Comparison of ENCODE assay signal across 8 mouse cellular contexts in the genomic region with DNA sequence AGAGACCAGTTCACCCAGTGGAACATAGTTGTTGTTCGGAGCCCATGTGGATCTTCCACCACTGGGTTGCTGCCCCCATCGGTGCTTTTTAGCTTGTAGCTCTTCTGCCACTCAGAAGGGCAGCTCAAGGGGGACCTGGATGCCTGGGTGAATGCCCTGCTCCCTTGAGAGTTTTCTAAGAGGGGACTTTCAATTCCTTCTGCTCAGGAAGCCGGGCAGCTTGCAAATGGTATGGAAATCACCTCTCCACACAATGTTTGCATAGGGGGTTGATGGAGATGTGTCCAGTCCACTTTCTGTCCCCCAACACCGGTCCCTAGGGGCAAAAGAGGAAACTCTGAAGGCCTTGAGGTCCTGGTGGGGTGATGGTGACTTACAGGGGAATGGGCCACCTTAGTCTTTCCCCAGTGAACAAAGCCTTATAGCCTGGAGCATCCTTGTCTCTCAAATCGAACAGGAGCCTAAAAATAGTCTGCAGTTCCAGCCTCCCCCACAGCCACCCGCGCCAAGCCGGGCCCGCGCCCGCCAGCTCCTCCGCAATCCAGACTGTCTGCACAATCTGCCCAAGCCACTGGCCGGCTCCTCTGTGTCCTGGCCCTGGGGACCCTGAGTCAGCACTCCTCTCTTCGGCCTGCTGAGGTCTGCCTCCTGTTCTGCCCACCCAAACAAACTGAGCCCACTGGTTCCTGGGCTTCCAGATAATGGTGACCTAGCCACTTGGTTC. TPM values are rescaled to one million over a fixed set of nuclear protein-coding genes. Genes with fewer than 3 reads are reported as not detected.
DNase-seq lines count a peak whose midpoint lies in the region; ATAC-seq and TF ChIP-seq lines count a peak whose summit lies in the region.
"Had no signal": no experiment of that assay in that cellular context is flagged by ENCODE, and none has a peak within 500 bp of the region (broad histone marks: within the 10 kb centered on the region; RNA-seq: fewer than 3 reads in every experiment).

No protein-coding gene starts in this region.

- peak overlapping the region; percentile 48; the same call in 1 of the 2 replicates for H3K27ac ChIP-seq in embryonic facial prominence, embryonic 10.5 days (replicated peaks)
- H3K27ac ChIP-seq in layer of hippocampus, adult 2 months = peak overlapping the region; percentile 90
- H3K27ac ChIP-seq: kidney, postnatal 0 days had no signal

- H3K9me3 ChIP-seq in embryonic facial prominence, embryonic 10.5 days = no peaks in the 10 kb centered on the region

- H3K36me3 ChIP-seq in embryonic facial prominence, embryonic 10.5 days (replicated peaks) = no peaks in the 10 kb centered on the region

- no peaks in the 10 kb centered on the region for H3K27me3 ChIP-seq in embryonic facial prominence, embryonic 10.5 days (replicated peaks; ENCODE audit: low read depth, poor library complexity, severe bottlenecking)

- TF ChIP-seq CTCF in layer of hippocampus, adult 2 months (conservative IDR thresholded peaks at IDR 0.05) = peak; percentile 51

- peak; percentile 33 for DNase-seq in thymus, postnatal 14 days
- no peak for DNase-seq in thymus, postnatal 25 days
- no peak for DNase-seq in embryonic facial prominence, embryonic 10.5 days (ENCODE audit: low spot score)
- peak; percentile 50 to 71 for DNase-seq in layer of hippocampus, adult 2 months (ENCODE audit: low spot score in 2 of 2)
- DNase-seq in telencephalon, adult 2 months (ENCODE audit: low read depth, low spot score) = peak; percentile 60
- no peak for DNase-seq in urinary bladder, postnatal 14 days (ENCODE audit: low spot score)

- peaks cover 49% of the 10 kb centered on the region for H3K4me1 ChIP-seq in embryonic facial prominence, embryonic 10.5 days

- ATAC-seq in erythroid progenitor cell, adult 5-6 weeks (replicated peaks; ENCODE audit: low FRiP score, poor library complexity, severe bottlenecking) = no peak

- 74% methylated on average over 14 of the region's 14 CpGs for WGBS in embryonic facial prominence, embryonic 10.5 days

- H3K4me3 ChIP-seq in embryonic facial prominence, embryonic 10.5 days = no peak overlapping the region
- H3K4me3 ChIP-seq in layer of hippocampus, adult 2 months = no peak overlapping the region

RNA-seq across cellular contexts. Expression of gene Sema7a, which starts 27.5 kb away (rescaled TPM):
- 0.08 and 0.25 TPM in 2 replicates for polyA plus RNA-seq in embryonic facial prominence, embryonic 10.5 days (2016; fragmentation: Nextera tagmentation; extraction: Ambion mirVana)
- total RNA-seq in layer of hippocampus, adult 2 months (2021) = 100 to 1,000 TPM in 1 of 2 experiments, 10 to 100 TPM in 1; 94.4 to 102 TPM
- total RNA-seq in erythroid progenitor cell, adult 5-6 weeks (2015; ENCODE audit: low replicate concordance) = 0.42 TPM in 1 of 2 replicates, not detected in the other
- 0.64 TPM in 1 of 2 replicates, not detected in the other for total RNA-seq in erythroid progenitor cell, adult 5-6 weeks (2017; ENCODE audit: low replicate concordance)

RNA-seq across cellular contexts. Expression of gene Cyp11a1, which starts 38.8 kb away (rescaled TPM):
- polyA plus RNA-seq in embryonic facial prominence, embryonic 10.5 days (2016; fragmentation: Nextera tagmentation; extraction: Ambion mirVana) = not detected in 2 replicates
- total RNA-seq in layer of hippocampus, adult 2 months (2021) = 1 to 10 TPM in 1 of 2 experiments, under 1 TPM in 1; 0.79 to 1.7 TPM
- total RNA-seq in erythroid progenitor cell, adult 5-6 weeks (2015; ENCODE audit: low replicate concordance) = 5.0 TPM in 1 of 2 replicates, not detected in the other
- total RNA-seq in erythroid progenitor cell, adult 5-6 weeks (2017; ENCODE audit: low replicate concordance) = 1.3 TPM in 1 of 2 replicates, not detected in the other

RNA-seq across cellular contexts. Expression of gene Ubl7, which starts 56.6 kb away (rescaled TPM):
- polyA plus RNA-seq in embryonic facial prominence, embryonic 10.5 days (2016; fragmentation: Nextera tagmentation; extraction: Ambion mirVana) = 118 and 130 TPM in 2 replicates
- 10 to 100 TPM; 98.5 to 98.7 TPM for total RNA-seq in layer of hippocampus, adult 2 months (2021)
- total RNA-seq in erythroid progenitor cell, adult 5-6 weeks (2015; ENCODE audit: low replicate concordance) = 16.2 and 33.1 TPM in 2 replicates
- total RNA-seq in erythroid progenitor cell, adult 5-6 weeks (2017; ENCODE audit: low replicate concordance) = 13.8 and 15.0 TPM in 2 replicates

Comparison
In these comparisons a context has a peak if more than half of its experiments do, and no peak if none do; other contexts are left out.
1. DNase-seq: peak in thymus, postnatal 14 days (single experiment), layer of hippocampus, adult 2 months (2 of 2) and telencephalon, adult 2 months (single experiment); none in thymus, postnatal 25 days (single experiment), embryonic facial prominence, embryonic 10.5 days (single experiment) and urinary bladder, postnatal 14 days (single experiment).
2. RNA of gene Sema7a, which starts 27.5 kb away (total RNA-seq): 94.4 to 102 TPM in layer of hippocampus, adult 2 months; 0.42 to 0.64 TPM in erythroid progenitor cell, adult 5-6 weeks; every median in the first group is over 10 times any median in the second.